Mouse (Mus musculus): ENCODE measurements around the gene Ptprg. TPM values are rescaled to one million over a fixed set of nuclear protein-coding genes. Genes with fewer than 3 reads are reported as not detected.
"Not testable (repeated sequence)": the region's sequence is repeated elsewhere in the genome, so short reads cannot be mapped to it uniquely, and the experiment has no call there.

The Ptprg gene
- polyA plus RNA-seq, 1 experiment from 2014 or later = 15.2 TPM

DNA sequence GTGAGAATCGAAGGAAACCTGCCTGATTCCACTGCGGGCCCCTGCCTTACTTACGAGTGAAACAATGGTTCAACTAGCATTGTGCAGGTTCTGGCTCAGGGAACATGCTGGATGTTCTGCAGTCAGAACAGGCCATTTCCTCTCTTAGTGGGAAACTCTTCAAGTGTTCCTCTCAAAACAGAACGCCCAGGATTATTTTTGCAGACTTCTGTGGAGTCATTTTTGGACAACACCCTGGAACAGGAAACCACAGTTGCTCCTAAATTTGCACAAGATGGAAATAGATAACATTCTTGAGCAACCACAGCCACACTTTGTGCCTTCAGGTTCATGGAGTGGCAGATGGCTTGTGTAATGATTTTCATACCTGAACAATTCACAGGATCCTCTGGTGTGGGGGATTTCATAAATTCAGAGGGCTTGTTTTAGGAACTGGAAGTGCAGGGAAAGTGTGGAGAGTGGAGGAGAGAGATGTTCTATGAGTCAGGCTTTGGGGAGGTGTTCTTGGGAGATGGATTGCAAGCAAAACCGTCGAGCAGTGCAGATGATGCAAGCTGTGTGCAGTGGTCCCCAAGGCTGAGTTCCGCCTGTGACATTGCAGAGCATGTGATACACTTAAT lies 257.9 kb downstream of the Ptprg start:
- Histone ChIP-seq H3K36me3 (ENCODE audit: control insufficient read depth, insufficient read depth, low read length) (no peaks in the 10 kb centered on the region), H3K27me3 (ENCODE audit: control insufficient read depth, insufficient read depth, low read length) (no peaks in the 10 kb centered on the region), H3K27ac (ENCODE audit: low read depth, low read length) (no peak overlapping the region), H3K4me2 (no peak overlapping the region), H3K4me1 (ENCODE audit: control insufficient read depth, insufficient read depth, low read length) (no peaks in the 10 kb centered on the region), H3K9me3 (replicated peaks; ENCODE audit: control insufficient read depth, low read length) (no peaks in the 10 kb centered on the region), H3K9ac (ENCODE audit: low read depth, low read length) (no peak overlapping the region), H3K4me3 (ENCODE audit: low read depth, low read length) (no peak overlapping the region)
- no peak for ATAC-seq (replicated peaks; ENCODE audit: insufficient number of reproducible peaks, low FRiP score, low TSS enrichment)
- 70% methylated on average over 7 of the region's 7 CpGs for whole genome bisulfite sequencing (ENCODE audit: insufficient replicate concordance)

DNA sequence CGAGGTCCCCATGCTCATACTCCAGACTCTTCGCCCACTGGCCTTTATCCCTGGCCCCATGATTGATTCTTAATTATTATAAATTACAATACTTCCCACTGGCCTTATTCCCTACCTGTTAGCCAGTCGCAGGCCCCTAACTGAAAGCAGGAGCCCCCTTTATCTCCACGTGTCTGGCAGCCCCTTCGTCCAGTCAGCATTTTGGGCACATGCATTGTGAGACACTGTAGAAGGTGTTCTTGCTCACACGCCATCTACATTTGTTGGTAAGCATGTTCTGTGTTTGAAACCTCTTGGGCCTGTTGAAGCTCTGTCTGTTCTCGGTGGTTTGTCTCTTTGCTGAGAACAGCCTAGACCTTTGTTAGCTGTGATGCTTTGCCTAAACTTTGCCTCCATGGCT lies 259.0 kb downstream of the Ptprg start:
- no peak overlapping the region for H3K9ac ChIP-seq (ENCODE audit: low read depth, low read length)
- no peaks in the 10 kb centered on the region for H3K9me3 ChIP-seq (replicated peaks; ENCODE audit: control insufficient read depth, low read length)
- H3K36me3 ChIP-seq (ENCODE audit: control insufficient read depth, insufficient read depth, low read length) = no peaks in the 10 kb centered on the region
- 79% methylated on average over 7 of the region's 7 CpGs for WGBS (ENCODE audit: insufficient replicate concordance)
- ATAC-seq (replicated peaks; ENCODE audit: insufficient number of reproducible peaks, low FRiP score, low TSS enrichment) = no peak
- no peak overlapping the region for H3K27ac ChIP-seq (ENCODE audit: low read depth, low read length)
- no peaks in the 10 kb centered on the region for H3K27me3 ChIP-seq (ENCODE audit: control insufficient read depth, insufficient read depth, low read length)
- no peak overlapping the region for H3K4me2 ChIP-seq
- no peak overlapping the region for H3K4me3 ChIP-seq (ENCODE audit: low read depth, low read length)
- no peaks in the 10 kb centered on the region for H3K4me1 ChIP-seq (ENCODE audit: control insufficient read depth, insufficient read depth, low read length)

DNA sequence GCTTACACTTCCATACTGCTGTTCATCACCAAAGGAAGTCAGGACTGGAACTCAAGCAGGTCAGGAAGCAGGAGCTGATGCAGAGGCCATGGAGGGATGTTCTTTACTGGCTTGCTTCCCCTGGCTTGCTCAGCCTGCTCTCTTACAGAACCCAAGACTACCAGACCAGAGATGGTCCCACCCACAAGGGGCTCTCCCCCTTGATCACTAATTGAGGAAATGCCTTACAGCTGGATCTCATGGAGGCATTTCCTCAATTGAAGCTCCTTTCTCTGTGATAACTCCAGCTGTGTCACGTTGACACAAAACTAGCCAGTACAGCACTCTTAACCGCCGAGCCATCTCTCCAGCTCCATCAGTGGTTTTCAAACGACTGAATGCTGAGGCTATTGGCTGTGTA lies 261.5 kb downstream of the Ptprg start:
- not testable (repeated sequence) for H3K9ac ChIP-seq (ENCODE audit: low read depth, low read length); H3K4me3 ChIP-seq (ENCODE audit: low read depth, low read length); ATAC-seq (replicated peaks; ENCODE audit: insufficient number of reproducible peaks, low FRiP score, low TSS enrichment); H3K9me3 ChIP-seq (replicated peaks; ENCODE audit: control insufficient read depth, low read length); H3K27ac ChIP-seq (ENCODE audit: low read depth, low read length); H3K4me1 ChIP-seq (ENCODE audit: control insufficient read depth, insufficient read depth, low read length); H3K27me3 ChIP-seq (ENCODE audit: control insufficient read depth, insufficient read depth, low read length); H3K4me2 ChIP-seq; H3K36me3 ChIP-seq (ENCODE audit: control insufficient read depth, insufficient read depth, low read length)
- WGBS (ENCODE audit: insufficient replicate concordance) = 72% methylated on average over 4 of the region's 4 CpGs

DNA sequence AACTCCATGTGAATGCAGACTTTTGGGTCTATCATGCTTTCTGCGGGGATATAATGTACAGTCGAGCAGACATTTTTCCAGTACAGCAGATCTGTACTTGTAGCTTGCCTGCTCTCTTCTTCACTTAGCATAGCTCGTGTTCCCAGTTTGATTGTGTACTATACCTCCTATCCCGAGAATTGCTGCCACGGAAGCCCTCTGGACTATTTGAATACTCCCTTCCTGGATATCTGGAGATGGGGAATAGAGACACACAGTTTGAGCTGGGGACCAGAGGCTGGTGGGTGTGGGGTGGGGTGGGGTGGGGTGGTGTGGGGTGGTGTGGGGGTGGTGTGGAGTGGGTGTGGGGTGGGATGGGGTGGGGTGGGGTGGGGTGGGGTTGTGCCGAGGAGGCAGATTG lies 263.9 kb downstream of the Ptprg start:
- no peak overlapping the region for H3K9ac ChIP-seq (ENCODE audit: low read depth, low read length)
- WGBS (ENCODE audit: insufficient replicate concordance) = 78% methylated on average over 6 of the region's 6 CpGs
- ATAC-seq (replicated peaks; ENCODE audit: insufficient number of reproducible peaks, low FRiP score, low TSS enrichment) = no peak

DNA sequence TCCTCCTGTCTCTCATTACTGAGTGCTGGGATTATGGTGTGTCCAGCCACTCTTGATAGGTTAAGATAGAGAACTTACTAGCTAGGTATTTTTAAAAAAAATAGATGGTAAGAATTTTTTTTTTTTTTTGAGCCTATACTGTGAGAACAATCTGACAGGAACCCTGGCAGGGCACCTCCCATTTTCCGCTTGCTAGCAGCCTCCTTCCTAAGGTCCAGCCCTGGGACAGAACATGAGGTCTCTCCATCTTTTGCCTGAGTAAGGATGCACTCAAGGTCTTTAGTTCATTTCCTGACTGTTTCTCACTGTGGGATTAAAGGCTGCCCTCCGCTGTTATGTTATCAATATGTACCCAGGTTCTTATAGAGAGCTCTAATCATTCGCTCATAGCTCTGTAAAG lies 264.7 kb downstream of the Ptprg start:
- no peak overlapping the region for H3K9ac ChIP-seq (ENCODE audit: low read depth, low read length)
- no peaks in the 10 kb centered on the region for H3K9me3 ChIP-seq (replicated peaks; ENCODE audit: control insufficient read depth, low read length)
- no peaks in the 10 kb centered on the region for H3K4me1 ChIP-seq (ENCODE audit: control insufficient read depth, insufficient read depth, low read length)
- no peaks in the 10 kb centered on the region for H3K27me3 ChIP-seq (ENCODE audit: control insufficient read depth, insufficient read depth, low read length)
- no peak overlapping the region for H3K4me3 ChIP-seq (ENCODE audit: low read depth, low read length)
- no peak overlapping the region for H3K4me2 ChIP-seq
- H3K27ac ChIP-seq (ENCODE audit: low read depth, low read length) = no peak overlapping the region
- ATAC-seq (replicated peaks; ENCODE audit: insufficient number of reproducible peaks, low FRiP score, low TSS enrichment) = no peak
- no peaks in the 10 kb centered on the region for H3K36me3 ChIP-seq (ENCODE audit: control insufficient read depth, insufficient read depth, low read length)
- WGBS (ENCODE audit: insufficient replicate concordance) = 82% methylated on average over 3 of the region's 3 CpGs

More for the DNA sequence above, 263.9 kb downstream of the Ptprg start:
- Histone ChIP-seq H3K4me3 (ENCODE audit: low read depth, low read length) (no peak overlapping the region), H3K4me2 (no peak overlapping the region), H3K9me3 (replicated peaks; ENCODE audit: control insufficient read depth, low read length) (no peaks in the 10 kb centered on the region), H3K27me3 (ENCODE audit: control insufficient read depth, insufficient read depth, low read length) (no peaks in the 10 kb centered on the region), H3K27ac (ENCODE audit: low read depth, low read length) (no peak overlapping the region), H3K36me3 (ENCODE audit: control insufficient read depth, insufficient read depth, low read length) (no peaks in the 10 kb centered on the region), H3K4me1 (ENCODE audit: control insufficient read depth, insufficient read depth, low read length) (no peaks in the 10 kb centered on the region)

DNA sequence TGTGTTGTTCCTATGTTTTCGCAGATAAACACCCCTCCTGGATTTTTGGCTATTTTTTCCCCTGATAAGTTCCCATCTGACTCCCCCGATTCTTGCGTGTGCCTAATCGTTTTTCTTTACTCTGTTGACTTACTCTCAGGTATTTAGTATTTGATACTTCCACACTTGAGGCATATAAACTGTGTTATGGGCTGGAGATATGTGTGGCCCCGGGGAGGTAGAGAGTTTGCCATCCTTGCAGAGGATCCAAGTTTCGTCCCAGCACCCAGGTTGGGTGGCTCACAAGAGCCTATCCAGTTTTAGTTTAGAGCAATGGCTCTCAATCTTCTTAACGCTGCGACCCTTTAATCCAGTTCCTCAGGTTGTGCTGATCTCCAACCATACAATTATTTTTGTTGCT lies 265.4 kb downstream of the Ptprg start:
- no peak overlapping the region for H3K9ac ChIP-seq (ENCODE audit: low read depth, low read length)
- no peak overlapping the region for H3K4me2 ChIP-seq
- no peak for ATAC-seq (replicated peaks; ENCODE audit: insufficient number of reproducible peaks, low FRiP score, low TSS enrichment)
- H3K4me3 ChIP-seq (ENCODE audit: low read depth, low read length) = no peak overlapping the region
- no peaks in the 10 kb centered on the region for H3K36me3 ChIP-seq (ENCODE audit: control insufficient read depth, insufficient read depth, low read length)
- 86% methylated on average over 8 of the region's 8 CpGs for WGBS (ENCODE audit: insufficient replicate concordance)
- no peaks in the 10 kb centered on the region for H3K9me3 ChIP-seq (replicated peaks; ENCODE audit: control insufficient read depth, low read length)
- no peaks in the 10 kb centered on the region for H3K27me3 ChIP-seq (ENCODE audit: control insufficient read depth, insufficient read depth, low read length)
- no peaks in the 10 kb centered on the region for H3K4me1 ChIP-seq (ENCODE audit: control insufficient read depth, insufficient read depth, low read length)
- no peak overlapping the region for H3K27ac ChIP-seq (ENCODE audit: low read depth, low read length)

DNA sequence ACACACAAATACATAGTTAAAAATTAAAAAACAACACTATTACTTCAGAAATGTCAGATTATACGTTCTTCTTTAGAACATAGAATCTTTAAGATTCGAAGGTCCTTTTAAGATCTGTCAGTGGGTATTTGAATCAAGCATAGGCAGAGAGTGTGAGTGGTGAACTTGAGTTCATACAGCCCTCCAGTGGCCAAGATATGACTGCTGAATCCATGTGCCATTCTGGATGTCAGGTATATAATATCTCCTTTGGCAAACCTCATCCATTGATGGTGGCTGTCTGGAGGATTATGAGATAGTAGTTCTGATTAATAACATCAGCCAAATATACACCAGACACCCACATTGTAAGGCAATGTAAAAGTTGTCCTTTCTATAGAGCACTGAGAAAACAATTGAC lies 266.0 kb downstream of the Ptprg start:
- WGBS (ENCODE audit: insufficient replicate concordance) = 78% methylated on average over 2 of the region's 2 CpGs
- Histone ChIP-seq H3K9ac (ENCODE audit: low read depth, low read length) (no peak overlapping the region), H3K36me3 (ENCODE audit: control insufficient read depth, insufficient read depth, low read length) (no peaks in the 10 kb centered on the region), H3K4me2 (no peak overlapping the region), H3K27ac (ENCODE audit: low read depth, low read length) (no peak overlapping the region), H3K27me3 (ENCODE audit: control insufficient read depth, insufficient read depth, low read length) (no peaks in the 10 kb centered on the region), H3K4me1 (ENCODE audit: control insufficient read depth, insufficient read depth, low read length) (no peaks in the 10 kb centered on the region), H3K4me3 (ENCODE audit: low read depth, low read length) (no peak overlapping the region), H3K9me3 (replicated peaks; ENCODE audit: control insufficient read depth, low read length) (no peaks in the 10 kb centered on the region)
- no peak for ATAC-seq (replicated peaks; ENCODE audit: insufficient number of reproducible peaks, low FRiP score, low TSS enrichment)

DNA sequence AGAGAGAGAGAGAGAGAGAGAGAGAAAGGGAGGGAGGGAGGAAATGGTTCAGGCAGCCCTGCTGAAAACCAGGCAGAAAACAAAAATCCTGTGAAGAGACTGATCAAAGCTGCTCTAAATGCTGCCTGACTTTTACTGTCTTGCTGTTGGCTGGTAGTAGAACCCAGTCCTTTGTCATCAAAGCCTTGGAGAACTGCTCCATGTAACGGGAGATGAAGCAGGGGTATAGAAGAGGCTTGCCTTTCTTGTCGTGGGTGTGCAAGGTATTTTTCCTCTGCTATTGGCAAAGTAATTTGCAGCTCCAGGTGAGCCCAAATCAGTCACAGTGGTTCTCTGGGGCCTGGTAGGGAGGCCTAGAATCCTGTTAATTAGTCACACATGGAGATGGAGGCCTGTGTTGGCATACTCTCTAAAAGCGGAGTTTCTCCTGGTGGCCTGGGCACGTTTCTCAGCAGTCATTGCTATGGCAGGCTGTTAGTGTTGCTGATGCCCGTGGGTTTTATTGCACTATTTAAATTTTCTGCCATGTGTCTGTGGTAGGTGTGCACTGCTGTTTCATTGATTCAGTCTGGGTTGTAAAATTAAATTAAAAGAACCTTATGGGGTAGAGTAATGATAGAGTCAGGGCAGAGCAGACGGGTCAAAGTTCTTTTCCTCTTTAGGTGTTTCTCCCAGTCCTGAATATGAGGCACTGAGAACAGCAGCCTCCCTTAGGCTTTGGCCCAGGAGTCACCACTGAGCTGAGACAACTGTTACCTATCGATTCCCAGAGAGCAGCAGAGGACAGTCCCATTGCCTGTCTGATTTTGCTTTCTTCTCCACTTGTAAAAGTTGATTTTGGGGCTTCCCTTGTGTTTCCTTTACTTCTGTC lies 269.7 kb downstream of the Ptprg start:
- ATAC-seq (replicated peaks; ENCODE audit: insufficient number of reproducible peaks, low FRiP score, low TSS enrichment) = no peak
- no peaks in the 10 kb centered on the region for H3K36me3 ChIP-seq (ENCODE audit: control insufficient read depth, insufficient read depth, low read length)
- H3K4me1 ChIP-seq (ENCODE audit: control insufficient read depth, insufficient read depth, low read length) = no peaks in the 10 kb centered on the region
- no peak overlapping the region for H3K9ac ChIP-seq (ENCODE audit: low read depth, low read length)
- H3K4me2 ChIP-seq = no peak overlapping the region
- H3K9me3 ChIP-seq (replicated peaks; ENCODE audit: control insufficient read depth, low read length) = no peaks in the 10 kb centered on the region
- no peak overlapping the region for H3K4me3 ChIP-seq (ENCODE audit: low read depth, low read length)
- WGBS (ENCODE audit: insufficient replicate concordance) = 61% methylated on average over 7 of the region's 7 CpGs
- H3K27me3 ChIP-seq (ENCODE audit: control insufficient read depth, insufficient read depth, low read length) = no peaks in the 10 kb centered on the region
- no peak overlapping the region for H3K27ac ChIP-seq (ENCODE audit: low read depth, low read length)

DNA sequence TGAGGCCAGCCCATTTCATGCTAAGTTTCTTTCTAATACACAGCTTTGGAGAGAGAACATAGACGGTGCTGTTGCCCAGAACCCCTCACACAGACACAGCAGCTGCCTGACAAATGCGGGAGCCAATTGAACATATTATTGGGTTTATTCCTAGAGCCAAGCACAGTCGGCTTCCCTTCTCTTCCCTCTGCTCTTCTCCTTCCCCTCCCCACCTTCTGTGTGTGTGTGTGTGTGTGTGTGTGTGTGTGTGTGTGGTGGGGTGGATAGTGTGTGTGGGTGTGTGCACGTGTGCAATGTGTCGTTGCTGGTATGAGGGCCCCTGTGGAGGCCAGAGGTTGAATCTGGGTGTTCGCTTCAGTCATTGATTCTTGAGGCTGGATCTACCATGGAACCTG lies 270.4 kb downstream of the Ptprg start:
- Histone ChIP-seq H3K27ac (ENCODE audit: low read depth, low read length) (no peak overlapping the region), H3K36me3 (ENCODE audit: control insufficient read depth, insufficient read depth, low read length) (no peaks in the 10 kb centered on the region), H3K4me1 (ENCODE audit: control insufficient read depth, insufficient read depth, low read length) (no peaks in the 10 kb centered on the region), H3K4me2 (no peak overlapping the region), H3K27me3 (ENCODE audit: control insufficient read depth, insufficient read depth, low read length) (no peaks in the 10 kb centered on the region), H3K9ac (ENCODE audit: low read depth, low read length) (no peak overlapping the region), H3K4me3 (ENCODE audit: low read depth, low read length) (no peak overlapping the region), H3K9me3 (replicated peaks; ENCODE audit: control insufficient read depth, low read length) (no peaks in the 10 kb centered on the region)
- no peak for ATAC-seq (replicated peaks; ENCODE audit: insufficient number of reproducible peaks, low FRiP score, low TSS enrichment)
- WGBS (ENCODE audit: insufficient replicate concordance) = 80% methylated on average over 6 of the region's 6 CpGs
